Mouse (Mus musculus): Measurements from ENCODE around the gene Kdm2b.

DNA sequence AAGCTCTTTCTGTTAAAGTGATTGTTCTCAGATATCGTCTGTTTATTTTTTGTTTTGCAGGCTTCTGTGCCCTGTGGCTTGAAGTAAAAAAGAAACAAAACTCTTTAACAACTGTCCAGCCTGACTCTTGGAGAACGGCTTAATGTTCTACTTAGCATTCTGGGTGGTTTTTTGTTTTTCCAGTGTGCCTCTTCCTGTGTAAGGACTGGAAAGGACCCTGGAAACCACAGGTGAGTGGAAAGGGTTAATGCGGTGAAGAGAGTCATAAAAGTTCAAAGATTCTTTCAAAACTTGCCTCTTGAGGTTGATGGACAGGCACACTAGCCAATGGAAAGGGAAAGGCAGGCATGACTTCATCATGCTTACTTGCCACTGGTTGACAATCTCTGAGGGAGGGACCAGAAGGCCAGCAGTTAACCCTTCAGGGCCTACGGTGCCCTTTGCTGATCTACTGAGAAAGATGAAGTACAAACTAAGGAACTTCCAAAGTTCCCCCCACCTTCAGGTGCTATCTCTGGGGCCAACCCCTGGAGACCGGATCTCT, 4.8 kb upstream of the Kdm2b start:
- TF ChIP-seq CTCF (IDR thresholded peaks at IDR 0.05; ENCODE audit: borderline replicate concordance, insufficient read depth, low read depth, low read length) (no peak), POLR2A (IDR thresholded peaks at IDR 0.05; ENCODE audit: borderline replicate concordance, insufficient read depth, low read length) (no peak)
